Mouse (Mus musculus): Measurements from ENCODE around the gene Arl5c.

The Arl5c gene

GRCm38 (mm10) chr11:98019883-98020610 is 24.1 kb upstream of the Arl5c start:
- no peak for DNase-seq (ENCODE audit: extremely low read depth, low read depth, low spot score)

- DNase-seq (ENCODE audit: extremely low read depth, low read depth, low spot score) = no peak
These were observed 23.1 kb upstream of the Arl5c start for GRCm38 (mm10) chr11:98018858-98019641.

GRCm38 (mm10) chr11:98018222-98018621 is 22.2 kb upstream of the Arl5c start:
- no peak for DNase-seq (ENCODE audit: extremely low read depth, low read depth, low spot score)

GRCm38 (mm10) chr11:98016824-98017223 is 20.8 kb upstream of the Arl5c start:
- DNase-seq (ENCODE audit: extremely low read depth, low read depth, low spot score) = no peak

- no peak for DNase-seq (ENCODE audit: extremely low read depth, low read depth, low spot score)
These were observed 20.2 kb upstream of the Arl5c start for GRCm38 (mm10) chr11:98016177-98016576.

GRCm38 (mm10) chr11:98012831-98013230 is 16.9 kb upstream of the Arl5c start:
- no peak for DNase-seq (ENCODE audit: extremely low read depth, low read depth, low spot score)

- DNase-seq (ENCODE audit: extremely low read depth, low read depth, low spot score) = no peak
These were observed 15.7 kb upstream of the Arl5c start for GRCm38 (mm10) chr11:98011716-98012115.

GRCm38 (mm10) chr11:98008087-98008486 is 12.1 kb upstream of the Arl5c start:
- DNase-seq (ENCODE audit: extremely low read depth, low read depth, low spot score) = no peak

GRCm38 (mm10) chr11:98005686-98006085 is 9.7 kb upstream of the Arl5c start:
- no peak for DNase-seq (ENCODE audit: extremely low read depth, low read depth, low spot score)

- DNase-seq (ENCODE audit: extremely low read depth, low read depth, low spot score) = no peak
These were observed 9.1 kb upstream of the Arl5c start for GRCm38 (mm10) chr11:98005076-98005475.

GRCm38 (mm10) chr11:98004161-98004560 is 8.2 kb upstream of the Arl5c start:
- DNase-seq (ENCODE audit: extremely low read depth, low read depth, low spot score) = no peak

- no peak for DNase-seq (ENCODE audit: extremely low read depth, low read depth, low spot score)
These were observed 7.2 kb upstream of the Arl5c start for GRCm38 (mm10) chr11:98003171-98003671.

GRCm38 (mm10) chr11:98002627-98003026 is 6.6 kb upstream of the Arl5c start:
- DNase-seq (ENCODE audit: extremely low read depth, low read depth, low spot score) = no peak

GRCm38 (mm10) chr11:98001986-98002385 is 6.0 kb upstream of the Arl5c start:
- DNase-seq (ENCODE audit: extremely low read depth, low read depth, low spot score) = no peak

GRCm38 (mm10) chr11:98001351-98001824 is 5.4 kb upstream of the Arl5c start:
- DNase-seq (ENCODE audit: extremely low read depth, low read depth, low spot score) = no peak

- DNase-seq (ENCODE audit: extremely low read depth, low read depth, low spot score) = no peak
These were observed 4.6 kb upstream of the Arl5c start for GRCm38 (mm10) chr11:98000378-98001140.

GRCm38 (mm10) chr11:97999748-98000147 is 3.8 kb upstream of the Arl5c start:
- no peak for DNase-seq (ENCODE audit: extremely low read depth, low read depth, low spot score)

- DNase-seq (ENCODE audit: extremely low read depth, low read depth, low spot score) = no peak
These were observed 3.1 kb upstream of the Arl5c start for GRCm38 (mm10) chr11:97998898-97999608.

GRCm38 (mm10) chr11:97998074-97998793 is 2.3 kb upstream of the Arl5c start:
- DNase-seq (ENCODE audit: extremely low read depth, low read depth, low spot score) = no peak

GRCm38 (mm10) chr11:97997387-97997960 is 1.5 kb upstream of the Arl5c start:
- no peak for DNase-seq (ENCODE audit: extremely low read depth, low read depth, low spot score)
